Mouse (Mus musculus) limb, embryonic 11.5 days (tissue): ENCODE measurements at regions not wholly inside any gene's neighbourhood (a gene's known extent, or its start where the extent isn't known, plus 50 kb on each side); places are given as distances from the start of the nearest gene placed in this dataset.
"Not testable (repeated sequence)": the region's sequence is repeated elsewhere in the genome, so short reads cannot be mapped to it uniquely, and the experiment has no call there.

Experiments
- ATAC-seq: fragments of 200-750 bp; cut with Nextera tagmentation; 2 replicates; pipeline ENCODE4 v1.8.0; 2017; ENCODE audit warnings: low read depth; ENCODE audit not compliant: insufficient number of reproducible peaks, low FRiP score, low TSS enrichment
- DNase-seq: peaks from one replicate; pipeline ENCODE4 v3.0.0-alpha.2; 2015; ENCODE audit warnings: low spot score
- H3K27ac ChIP-seq: fragments of 300-500 bp; sonication (generic); replicated peaks from 2 replicates; pipeline ENCODE4 v1.5.1; 2014; ENCODE audit warnings: low read depth, mild to moderate bottlenecking, low read length
- H3K27me3 ChIP-seq: fragments of 300-500 bp; sonication (generic); 2 replicates; pipeline ENCODE4 v1.6.1; 2014; ENCODE audit warnings: mild to moderate bottlenecking, low read length, mixed read lengths; ENCODE audit not compliant: control insufficient read depth, insufficient read depth
- H3K36me3 ChIP-seq: fragments of 300-500 bp; sonication (generic); 2 replicates; pipeline ENCODE4 v1.6.1; 2014; ENCODE audit warnings: mild to moderate bottlenecking, low read length, moderate library complexity, mixed read lengths; ENCODE audit not compliant: control insufficient read depth, insufficient read depth
- H3K4me1 ChIP-seq: fragments of 300-500 bp; sonication (generic); 2 replicates; pipeline ENCODE4 v1.6.1; 2014; ENCODE audit warnings: low read length, mixed read lengths; ENCODE audit not compliant: control insufficient read depth, insufficient read depth
- H3K4me2 ChIP-seq: fragments of 300-500 bp; sonication (generic); 2 replicates; pipeline ENCODE4 v1.6.1; 2014; ENCODE audit warnings: low read depth, mild to moderate bottlenecking, moderate library complexity; ENCODE audit not compliant: severe bottlenecking
- H3K4me3 ChIP-seq: fragments of 300-500 bp; sonication (generic); 2 replicates; pipeline ENCODE4 v1.5.1; 2014; ENCODE audit warnings: low read depth, low read length
- H3K9ac ChIP-seq: fragments of 300-500 bp; sonication (generic); 2 replicates; pipeline ENCODE4 v1.6.1; 2014; ENCODE audit warnings: mild to moderate bottlenecking, low read length
- H3K9me3 ChIP-seq: fragments of 300-500 bp; sonication (generic); 2 replicates; pipeline ENCODE4 v1.6.1; 2016; ENCODE audit warnings: low read length; ENCODE audit not compliant: control insufficient read depth
- WGBS: fragments of 180-500 bp; shearing (Covaris S2); extraction: QIAGEN DNeasy Blood & Tissue Kit; methylation state at CpG from one replicate; pipeline ENCODE4 v1.1.7; 2014; 5-methylcytosine and 5-hydroxymethylcytosine counted together

DNA sequence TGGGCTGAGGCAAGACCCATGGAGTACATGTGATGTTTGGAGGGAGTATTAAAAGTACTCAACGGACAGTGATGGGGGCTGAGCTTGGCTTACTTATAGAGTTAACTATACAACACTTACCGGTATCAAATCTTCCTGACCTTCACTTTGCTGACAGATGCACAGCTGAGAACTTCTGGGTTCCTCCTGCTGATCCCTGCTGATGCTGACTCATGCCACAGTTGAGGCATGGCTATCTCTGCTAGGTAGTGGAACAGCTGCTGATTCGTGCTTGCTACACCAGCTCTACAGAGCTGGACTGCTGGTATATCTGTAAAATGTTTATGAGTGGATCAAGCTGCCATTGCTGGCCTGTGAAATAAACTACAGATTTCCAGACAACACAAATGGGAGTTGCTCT is 145.3 kb upstream of the Olfm3 start:
- Histone ChIP-seq H3K4me3 (no peak overlapping the region), H3K27me3 (no peaks in the 10 kb centered on the region), H3K9me3 (no peaks in the 10 kb centered on the region), H3K4me1 (no peaks in the 10 kb centered on the region), H3K9ac (no peak overlapping the region), H3K36me3 (no peaks in the 10 kb centered on the region), H3K4me2 (no peak overlapping the region), H3K27ac (no peak overlapping the region)
- ATAC-seq = no peak
- 82% methylated on average over 3 of the region's 3 CpGs for WGBS
- no peak for DNase-seq

DNA sequence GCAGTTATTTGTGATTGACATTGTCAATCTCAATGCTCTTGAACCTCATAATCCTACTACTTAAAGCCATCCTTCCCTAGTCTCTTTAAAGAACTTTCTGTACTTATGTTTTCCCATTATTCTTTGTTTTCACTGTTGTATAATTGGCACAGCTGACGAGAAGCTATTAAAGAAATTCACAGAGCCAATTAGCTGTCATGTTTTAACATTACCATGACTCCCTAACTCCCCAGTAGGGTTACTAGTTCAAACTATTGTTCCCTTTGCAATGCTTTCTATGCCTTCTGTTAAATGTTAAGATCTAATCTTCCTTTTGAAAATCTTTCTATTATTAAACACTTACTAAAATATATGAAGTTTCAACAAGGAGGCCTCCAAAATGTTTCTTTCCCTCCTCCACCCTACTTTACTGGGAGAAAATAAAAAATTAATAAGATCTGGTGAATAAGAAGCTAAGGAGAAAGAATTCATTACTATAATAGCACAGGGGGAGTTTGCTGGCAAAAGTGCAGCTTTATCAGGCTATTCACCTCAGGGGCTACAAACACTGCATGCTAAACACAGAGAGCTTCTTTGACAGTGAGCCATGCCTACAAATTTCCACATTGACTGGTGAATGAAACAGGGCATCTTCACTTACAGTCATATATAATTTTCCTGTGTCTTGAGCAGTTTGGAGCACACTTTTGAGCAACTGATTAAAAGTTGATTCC is 144.4 kb upstream of the Olfm3 start:
- Histone ChIP-seq H3K9ac (no peak overlapping the region), H3K36me3 (no peaks in the 10 kb centered on the region), H3K4me2 (no peak overlapping the region), H3K4me1 (no peaks in the 10 kb centered on the region), H3K27ac (no peak overlapping the region), H3K27me3 (no peaks in the 10 kb centered on the region), H3K4me3 (no peak overlapping the region), H3K9me3 (no peaks in the 10 kb centered on the region)
- 54% methylated on average over 1 of the region's 1 CpGs for WGBS
- no peak for DNase-seq
- no peak for ATAC-seq

DNA sequence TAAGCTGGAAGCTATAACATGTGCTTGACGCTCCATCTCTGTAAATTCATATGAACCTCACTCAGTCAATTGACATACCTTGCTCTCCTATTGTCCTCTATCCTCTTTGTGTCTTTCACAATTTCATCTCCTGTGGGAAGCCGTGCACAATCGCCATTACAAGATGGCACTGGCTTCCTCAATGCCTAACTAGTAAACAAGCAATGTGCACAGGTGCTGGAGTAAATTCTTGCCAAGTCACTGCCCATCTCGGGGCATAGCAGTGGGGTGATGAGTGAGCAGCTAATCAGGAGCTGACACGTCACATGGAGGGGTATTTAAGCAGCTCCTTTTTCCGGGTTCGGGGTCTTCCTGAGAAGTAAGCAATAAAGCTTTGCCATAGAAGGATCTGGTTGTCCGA is 141.5 kb upstream of the Olfm3 start:
- H3K4me2 ChIP-seq, H3K9me3 ChIP-seq, H3K4me3 ChIP-seq, H3K36me3 ChIP-seq, H3K27me3 ChIP-seq, H3K4me1 ChIP-seq, H3K9ac ChIP-seq, DNase-seq, ATAC-seq, H3K27ac ChIP-seq: not testable (repeated sequence)
- 87% methylated on average over 8 of the region's 8 CpGs for WGBS

DNA sequence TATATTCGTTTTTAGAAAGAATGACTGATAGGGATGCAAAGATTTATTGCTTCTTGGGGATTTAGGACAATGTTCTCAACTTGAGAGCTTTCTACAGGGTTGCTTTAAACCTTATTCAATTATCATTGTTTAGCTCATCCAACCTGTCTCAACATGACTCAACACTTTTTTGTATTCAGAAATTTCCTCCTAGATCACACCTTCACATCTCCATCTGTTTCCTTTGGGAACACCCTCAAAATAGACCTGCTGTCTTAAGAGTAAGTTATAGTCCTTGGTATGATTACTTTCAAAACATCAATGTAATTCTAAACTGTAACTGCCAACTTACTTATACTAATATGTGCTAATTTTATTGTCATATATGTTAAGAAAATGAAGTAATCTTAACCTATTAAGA is 114.8 kb upstream of the Olfm3 start:
- 55% methylated on average over 1 of the region's 1 CpGs for WGBS

DNA sequence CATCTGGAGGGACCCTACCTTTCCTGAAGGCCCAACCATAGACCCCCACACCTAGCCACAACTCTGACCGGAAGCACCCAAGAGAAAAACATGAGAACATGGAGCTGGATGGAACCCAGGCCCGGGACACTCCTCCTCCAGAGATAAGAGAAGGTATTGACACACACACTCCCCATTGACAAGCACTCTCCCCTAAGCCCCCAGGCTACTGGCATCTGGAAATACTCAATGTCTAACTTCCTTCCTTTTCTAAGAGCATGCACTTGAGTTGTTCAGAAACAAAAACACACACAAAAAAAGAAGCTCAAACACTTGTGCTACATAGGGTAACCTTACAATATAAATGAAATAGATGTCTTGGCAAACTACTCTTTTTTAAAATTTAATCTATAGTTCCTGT is 113.9 kb upstream of the Olfm3 start:
- H3K9me3 ChIP-seq = no peaks in the 10 kb centered on the region
- no peak overlapping the region for H3K4me2 ChIP-seq
- H3K4me1 ChIP-seq = no peaks in the 10 kb centered on the region
- no peaks in the 10 kb centered on the region for H3K36me3 ChIP-seq
- WGBS = 57% methylated on average over 2 of the region's 2 CpGs
- no peaks in the 10 kb centered on the region for H3K27me3 ChIP-seq
- ATAC-seq (no peak), DNase-seq (peak; percentile 34)
- H3K27ac ChIP-seq = no peak overlapping the region
- no peak overlapping the region for H3K9ac ChIP-seq
- H3K4me3 ChIP-seq = no peak overlapping the region

More for the DNA sequence above, 114.8 kb upstream of the Olfm3 start:
- Histone ChIP-seq H3K4me2 (no peak overlapping the region), H3K27ac (no peak overlapping the region), H3K4me3 (no peak overlapping the region), H3K27me3 (no peaks in the 10 kb centered on the region), H3K36me3 (no peaks in the 10 kb centered on the region), H3K9me3 (no peaks in the 10 kb centered on the region), H3K4me1 (no peaks in the 10 kb centered on the region), H3K9ac (no peak overlapping the region)
- no peak for DNase-seq
- no peak for ATAC-seq

DNA sequence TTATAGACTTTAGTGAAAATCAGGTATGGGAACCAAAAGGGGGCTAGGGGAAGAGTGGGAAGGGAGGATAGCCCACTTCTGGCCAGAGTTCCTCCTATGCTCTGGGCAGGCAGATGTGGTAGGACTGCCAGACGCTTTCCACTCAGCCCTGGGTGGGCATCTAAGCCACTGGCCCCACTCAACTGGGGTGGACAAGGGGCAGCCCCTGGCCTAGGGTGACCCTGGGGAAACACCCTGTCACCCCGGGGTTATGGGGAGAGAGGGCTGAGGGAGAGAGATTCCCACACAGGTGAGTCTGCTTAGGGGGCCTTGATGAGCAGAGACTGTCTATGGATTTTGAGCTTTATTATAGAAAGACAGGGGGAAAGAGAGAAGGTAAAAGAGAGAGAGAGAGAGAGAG is 70.8 kb upstream of the Olfm3 start:
- H3K27me3 ChIP-seq = no peaks in the 10 kb centered on the region
- H3K36me3 ChIP-seq = no peaks in the 10 kb centered on the region
- WGBS = 78% methylated on average over 2 of the region's 2 CpGs
- H3K4me3 ChIP-seq = no peak overlapping the region
- no peaks in the 10 kb centered on the region for H3K4me1 ChIP-seq
- H3K4me2 ChIP-seq = no peak overlapping the region
- ATAC-seq = no peak
- no peak overlapping the region for H3K9ac ChIP-seq
- no peak for DNase-seq
- H3K9me3 ChIP-seq = no peaks in the 10 kb centered on the region
- no peak overlapping the region for H3K27ac ChIP-seq
